Mouse (Mus musculus) stomach, postnatal 0 days (tissue): ENCODE results near the gene Gad1. TPM values are rescaled to one million over a fixed set of nuclear protein-coding genes. Genes with fewer than 3 reads are reported as not detected.

Experiments used
- ATAC-seq: fragments of 200-750 bp; cut with Nextera tagmentation; 2 replicates; pipeline ENCODE4 v1.8.0; 2017; ENCODE audit not compliant: low FRiP score, low TSS enrichment
- DNase-seq: peaks from one replicate; pipeline ENCODE4 v3.0.0-alpha.2; 2016; ENCODE audit warnings: low spot score
- H3K27ac ChIP-seq: fragments of 300-500 bp; sonication (generic); replicated peaks from 2 replicates; pipeline ENCODE4 v1.5.1; 2014; ENCODE audit warnings: mild to moderate bottlenecking, control low read depth
- H3K27me3 ChIP-seq: fragments of 300-500 bp; sonication (generic); 2 replicates; pipeline ENCODE4 v1.6.1; 2014; ENCODE audit warnings: low read length; ENCODE audit not compliant: control insufficient read depth, insufficient read depth
- H3K36me3 ChIP-seq: fragments of 300-500 bp; sonication (generic); 2 replicates; pipeline ENCODE4 v1.6.1; 2014; ENCODE audit warnings: low read length, mixed read lengths; ENCODE audit not compliant: control insufficient read depth, insufficient read depth
- H3K4me1 ChIP-seq: fragments of 300-500 bp; sonication (generic); replicated peaks from 2 replicates; pipeline ENCODE4 v1.6.1; 2014; ENCODE audit warnings: antibody characterized with exemption; ENCODE audit not compliant: control insufficient read depth, insufficient read depth
- H3K4me2 ChIP-seq: fragments of 300-500 bp; sonication (generic); replicated peaks from 2 replicates; pipeline ENCODE4 v1.6.1; 2014; ENCODE audit warnings: low read depth, mild to moderate bottlenecking, control low read depth, moderate library complexity
- H3K4me3 ChIP-seq: fragments of 300-500 bp; sonication (generic); 2 replicates; pipeline ENCODE4 v1.5.1; 2014; ENCODE audit warnings: low read depth, low read length, control low read depth
- H3K9ac ChIP-seq: fragments of 300-500 bp; sonication (generic); 2 replicates; pipeline ENCODE4 v1.6.1; 2014; ENCODE audit warnings: mild to moderate bottlenecking, low read length, control low read depth, mixed read lengths
- H3K9me3 ChIP-seq: fragments of 300-500 bp; sonication (generic); 2 replicates; pipeline ENCODE4 v1.6.1; 2016; ENCODE audit warnings: low read length; ENCODE audit not compliant: control insufficient read depth
- CTCF ChIP-seq: IDR thresholded peaks from 2 replicates; pipeline ENCODE4 v1.5.1; 2016; ENCODE audit warnings: antibody characterized with exemption, low read depth, mild to moderate bottlenecking, moderate library complexity
- EP300 ChIP-seq: optimal IDR thresholded peaks from 2 replicates; pipeline ENCODE3; 2016; ENCODE audit warnings: antibody characterized with exemption
- WGBS: fragments of 180-500 bp; shearing (Covaris S2); extraction: QIAGEN DNeasy Blood & Tissue Kit; methylation state at CpG from one replicate; pipeline ENCODE4 v1.1.7; 2014; 5-methylcytosine and 5-hydroxymethylcytosine counted together
- polyA plus RNA-seq: library from polyadenylated mRNA; unstranded; fragments of >200 nt; fragmentation: Nextera tagmentation; extraction: Ambion mirVana; gene quantifications from 2 replicates; pipeline ENCODE4 v1.2.1, GENCODE M21; 2015

The Gad1 gene
- polyA plus RNA-seq: 0.02 and 0.06 TPM in 2 replicates

- H3K4me1 ChIP-seq: no peaks in the 10 kb centered on the region
- no peaks in the 10 kb centered on the region for H3K9me3 ChIP-seq
- H3K36me3 ChIP-seq: no peaks in the 10 kb centered on the region
- DNase-seq (no peak), ATAC-seq (no peak)
- no peak within 1 kb of the TSS for H3K4me3 ChIP-seq
- no peaks in the 10 kb centered on the region for H3K27me3 ChIP-seq
- H3K4me2 ChIP-seq: no peak within 1 kb of the TSS
- H3K9ac ChIP-seq: no peak within 1 kb of the TSS
- H3K27ac ChIP-seq: no peak within 1 kb of the TSS
- 39% methylated on average over 4 of the region's 4 CpGs for WGBS
- TF ChIP-seq EP300 (no peak), CTCF (no peak)
These were observed at the start of gene Gad1 for GRCm38 (mm10) chr2:70552772-70553171. Gene Gad1, plus strand, starts transcription at chr2:70553072.

GRCm38 (mm10) chr2:70503436-70503835 lies 49.4 kb upstream of the Gad1 start:
- no peak overlapping the region for H3K4me2 ChIP-seq
- no peaks in the 10 kb centered on the region for H3K27me3 ChIP-seq
- H3K9ac ChIP-seq: no peak overlapping the region
- no peaks in the 10 kb centered on the region for H3K4me1 ChIP-seq
- DNase-seq: no peak
- no peak for TF ChIP-seq EP300
- no peak for TF ChIP-seq CTCF
- 75% methylated on average over 10 of the region's 10 CpGs for WGBS
- H3K27ac ChIP-seq: no peak overlapping the region
- ATAC-seq: no peak
- H3K9me3 ChIP-seq: no peaks in the 10 kb centered on the region
- H3K4me3 ChIP-seq: no peak overlapping the region
- H3K36me3 ChIP-seq: no peaks in the 10 kb centered on the region

- H3K4me2 ChIP-seq: no peak overlapping the region
- no peaks in the 10 kb centered on the region for H3K4me1 ChIP-seq
- DNase-seq (no peak), ATAC-seq (no peak)
- TF ChIP-seq EP300 (no peak), CTCF (no peak)
- no peaks in the 10 kb centered on the region for H3K27me3 ChIP-seq
- WGBS: 5% methylated on average over 1 of the region's 1 CpGs
- no peak overlapping the region for H3K4me3 ChIP-seq
- H3K9me3 ChIP-seq: no peaks in the 10 kb centered on the region
- H3K9ac ChIP-seq: no peak overlapping the region
- no peak overlapping the region for H3K27ac ChIP-seq
- no peaks in the 10 kb centered on the region for H3K36me3 ChIP-seq
These were observed 47.6 kb upstream of the Gad1 start for GRCm38 (mm10) chr2:70505229-70505628.

DNA sequence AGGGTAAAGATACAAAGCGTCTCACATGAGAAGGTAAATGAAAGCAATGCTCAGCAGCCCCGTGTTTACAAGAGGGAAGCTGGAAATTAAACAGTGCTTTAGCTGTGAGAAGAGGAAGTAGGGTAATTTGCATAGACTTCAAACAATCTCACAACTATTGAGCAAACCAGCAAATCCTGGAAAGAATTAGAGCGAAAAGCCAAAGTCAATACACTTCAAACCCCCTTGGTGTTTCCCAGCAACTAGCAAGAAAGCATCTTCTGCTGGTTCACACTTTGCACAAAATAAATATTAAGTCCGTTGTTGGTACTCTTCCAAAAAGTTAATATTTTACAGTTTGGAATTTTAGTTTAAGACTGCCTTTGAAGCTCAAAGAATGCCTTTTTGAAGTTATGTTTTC lies 47.0 kb upstream of the Gad1 start:
- Histone ChIP-seq H3K9me3 (no peaks in the 10 kb centered on the region), H3K36me3 (no peaks in the 10 kb centered on the region), H3K27me3 (no peaks in the 10 kb centered on the region), H3K27ac (no peak overlapping the region), H3K9ac (no peak overlapping the region), H3K4me1 (no peaks in the 10 kb centered on the region), H3K4me3 (no peak overlapping the region), H3K4me2 (no peak overlapping the region)
- ATAC-seq: no peak
- 15% methylated on average over 4 of the region's 4 CpGs for WGBS
- no peak for TF ChIP-seq EP300
- no peak for TF ChIP-seq CTCF
- DNase-seq: no peak

GRCm38 (mm10) chr2:70506372-70506771 lies 46.5 kb upstream of the Gad1 start:
- Histone ChIP-seq H3K4me3 (no peak overlapping the region), H3K9ac (no peak overlapping the region), H3K9me3 (no peaks in the 10 kb centered on the region), H3K4me2 (no peak overlapping the region), H3K27me3 (no peaks in the 10 kb centered on the region), H3K36me3 (no peaks in the 10 kb centered on the region), H3K4me1 (no peaks in the 10 kb centered on the region), H3K27ac (no peak overlapping the region)
- no peak for TF ChIP-seq CTCF
- no peak for TF ChIP-seq EP300
- WGBS: 31% methylated on average over 2 of the region's 2 CpGs
- DNase-seq (no peak), ATAC-seq (no peak)

GRCm38 (mm10) chr2:70508496-70508895 lies 44.4 kb upstream of the Gad1 start, which contains the start of gene Erich2:
Gene Erich2, plus strand, starts transcription at chr2:70508819.
- DNase-seq (no peak), ATAC-seq (no peak)
- H3K27me3 ChIP-seq: no peaks in the 10 kb centered on the region
- 17% methylated on average over 10 of the region's 10 CpGs for WGBS
- peak within 1 kb of the TSS; percentile 18; the same call in 1 of the 2 replicates for H3K27ac ChIP-seq
- TF ChIP-seq CTCF: no peak
- TF ChIP-seq EP300: no peak
- peak within 1 kb of the TSS; percentile 88 for H3K4me2 ChIP-seq
- H3K4me3 ChIP-seq: peak within 1 kb of the TSS; percentile 61
- no peaks in the 10 kb centered on the region for H3K4me1 ChIP-seq
- H3K36me3 ChIP-seq: no peaks in the 10 kb centered on the region
- H3K9me3 ChIP-seq: no peaks in the 10 kb centered on the region
- H3K9ac ChIP-seq: peak within 1 kb of the TSS; percentile 57
